Mouse (Mus musculus) brain, embryonic 18.5 days (tissue): ENCODE measurements at regions not wholly inside any gene's neighbourhood (a gene's known extent, or its start where the extent isn't known, plus 50 kb on each side); places are given as distances from the start of the nearest gene placed in this dataset.
A peak's percentile ranks its signal among the peaks of the same experiment; 100 is the strongest.

Experiments used
- DNase-seq: peaks from one replicate; pipeline ENCODE4 v3.0.0-alpha.2; 2012; ENCODE audit warnings: low read depth, low spot score

DNA sequence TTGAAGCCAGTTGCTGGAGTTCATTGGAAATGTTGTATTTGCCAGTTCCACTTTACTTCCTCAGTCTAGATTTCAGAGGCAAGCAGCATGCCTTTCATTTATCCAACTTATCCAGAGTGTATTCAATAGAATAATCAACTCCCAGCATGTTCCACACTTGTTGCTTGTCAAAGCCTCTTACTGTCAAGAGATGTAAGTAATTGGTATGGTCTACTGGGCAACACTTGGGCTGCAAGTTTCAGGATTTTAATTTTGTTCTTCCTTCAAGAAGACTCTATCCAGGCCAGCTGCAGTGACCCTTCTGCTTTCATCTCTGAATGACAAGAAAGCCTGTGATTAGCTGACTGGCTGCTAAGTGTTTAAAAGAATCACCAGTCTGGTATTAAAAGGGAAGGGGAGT is 3131.6 kb upstream of the Lrrc6 start:
- DNase-seq, result no peak

DNA sequence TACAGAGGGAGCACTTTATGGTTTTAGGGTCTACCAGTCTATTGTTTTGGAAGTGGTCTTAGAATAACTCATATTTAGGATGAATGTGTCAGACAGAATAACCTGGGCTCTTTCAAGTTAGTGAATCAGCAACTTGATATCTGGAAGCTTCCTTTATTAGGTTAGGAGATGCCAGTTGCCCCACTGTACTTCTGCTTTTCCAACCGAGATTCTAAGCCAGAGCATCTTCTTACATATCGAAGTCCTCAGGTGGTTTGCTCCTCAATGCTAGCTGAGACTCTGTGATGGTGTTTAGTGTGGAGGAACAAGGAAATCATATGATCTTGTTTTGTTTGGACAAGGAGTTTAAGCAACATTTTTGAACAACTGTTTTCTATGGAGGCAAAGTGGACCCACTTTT is 3117.3 kb upstream of the Lrrc6 start:
- no peak for DNase-seq

DNA sequence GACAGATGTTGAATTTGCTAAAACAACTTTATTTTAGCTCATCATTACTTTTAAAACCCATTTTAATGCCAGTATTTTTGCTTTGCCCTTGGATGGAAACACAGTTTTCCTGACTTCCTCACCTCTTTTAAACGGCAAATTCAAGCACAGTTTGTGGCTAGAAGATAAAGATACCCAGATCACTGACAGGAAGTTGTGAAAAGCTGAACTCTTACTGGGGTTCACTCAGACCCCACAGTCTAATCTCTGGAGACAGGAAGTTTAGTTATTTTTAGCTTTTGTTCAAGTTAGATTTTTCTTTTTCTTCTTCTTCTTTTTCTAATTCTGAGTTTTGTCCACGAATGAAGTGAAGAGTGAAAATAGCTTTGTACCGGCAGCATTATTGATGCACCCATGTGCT is 3113.3 kb upstream of the Lrrc6 start:
- no peak for DNase-seq

DNA sequence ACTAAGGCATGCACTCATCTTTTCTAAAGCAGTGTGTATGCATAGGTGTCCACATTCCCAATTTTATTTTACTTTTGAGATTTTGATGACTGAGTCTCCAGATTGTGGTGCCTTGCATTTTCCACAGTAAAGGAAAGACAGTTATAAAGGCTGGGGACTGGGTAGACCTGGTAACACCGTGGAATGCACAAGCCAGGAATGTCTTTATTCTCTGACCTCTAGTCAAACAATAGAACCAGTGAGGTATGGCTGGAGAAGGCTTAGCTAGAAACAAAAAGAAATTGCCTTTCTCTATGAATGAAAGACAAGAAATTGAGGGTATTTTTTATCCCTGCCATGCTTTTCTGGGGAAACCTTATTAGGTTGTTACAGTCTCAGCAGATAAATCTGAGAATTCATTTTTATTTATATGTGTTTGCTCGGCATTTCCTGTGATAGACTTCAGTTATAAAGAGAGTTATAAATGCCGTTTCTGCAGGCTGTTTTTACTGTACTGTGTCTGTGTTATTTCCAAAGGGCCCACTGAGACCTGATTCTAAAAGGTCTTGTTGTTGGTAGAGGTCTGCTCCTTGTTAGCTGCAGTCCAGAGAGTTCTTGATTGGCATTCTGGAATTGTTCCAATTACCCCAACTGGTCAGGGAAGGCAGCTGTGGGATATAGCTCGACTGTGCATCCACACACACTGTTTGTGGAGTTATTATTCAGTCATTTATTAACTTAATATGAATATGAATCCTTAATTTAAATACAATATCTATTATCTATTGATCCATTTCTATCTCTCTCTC is 3090.7 kb upstream of the Lrrc6 start:
- no peak for DNase-seq

DNA sequence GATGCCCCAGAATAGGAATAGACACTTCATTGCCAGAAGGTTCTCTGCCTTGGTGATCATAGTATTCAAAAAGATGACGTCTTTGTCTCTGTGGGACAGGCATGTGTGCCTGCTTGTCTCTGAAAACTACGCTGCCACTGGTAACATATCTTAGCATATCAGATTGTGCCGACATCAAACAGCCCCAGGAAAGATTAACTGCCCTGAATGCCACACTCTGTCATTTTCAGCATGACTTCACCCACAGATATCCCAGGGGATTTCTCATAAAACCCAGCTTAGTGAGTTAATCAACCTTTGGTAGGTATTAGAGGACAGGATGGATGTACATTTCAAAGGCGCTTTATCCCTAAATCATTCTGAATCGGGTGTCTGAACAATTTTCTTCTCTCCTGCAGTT is 3087.4 kb upstream of the Lrrc6 start:
- no peak for DNase-seq

DNA sequence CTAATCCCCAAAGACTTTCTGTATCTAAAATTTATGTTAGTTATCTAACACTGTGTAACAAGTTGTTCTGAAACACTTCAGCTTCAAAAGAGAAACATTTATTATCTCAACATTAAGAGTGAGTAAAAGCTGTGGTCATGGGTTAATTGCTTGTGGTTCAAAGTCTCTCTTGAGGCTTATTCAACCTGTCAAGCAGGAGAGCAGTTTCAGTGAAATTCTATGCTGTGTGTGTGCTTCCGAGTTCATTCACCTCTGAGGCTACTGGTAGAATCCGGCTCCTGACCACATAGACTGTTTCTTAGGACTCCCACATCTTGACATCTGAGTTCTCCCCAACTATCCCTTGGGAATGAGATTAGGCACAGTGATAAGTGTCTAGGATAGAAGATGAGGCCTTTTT is 3076.0 kb upstream of the Lrrc6 start:
- no peak for DNase-seq

DNA sequence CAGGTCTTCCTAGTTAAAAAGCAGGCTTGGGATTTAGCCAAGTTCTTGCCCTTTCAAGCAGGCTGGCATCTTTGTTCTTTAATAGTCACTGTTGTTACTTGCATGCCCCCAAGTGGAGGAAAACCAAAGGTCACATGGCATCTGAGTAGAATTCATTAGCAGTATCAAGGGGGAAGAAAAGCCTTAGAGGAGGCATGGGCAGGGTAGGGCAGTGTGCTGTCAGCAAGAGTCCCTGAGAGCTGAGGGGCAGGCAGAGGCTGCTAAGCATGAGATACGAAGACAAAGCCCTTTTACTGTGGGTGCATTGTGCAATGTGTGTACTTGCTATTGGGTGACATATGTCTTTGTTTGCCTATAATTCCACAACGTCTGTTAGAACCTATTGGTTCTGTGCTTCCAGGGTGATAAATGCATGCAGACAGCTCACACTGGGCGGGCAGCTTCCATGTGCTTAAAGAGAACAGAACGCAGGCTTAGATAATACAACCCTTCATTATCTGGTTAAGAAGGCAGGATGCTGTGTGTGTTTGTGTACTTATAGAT is 3075.0 kb upstream of the Lrrc6 start:
- peak; percentile 14 for DNase-seq

- no peak for DNase-seq
Measured at GRCm38 (mm10) chr15:69554171-69554570, 3053.5 kb upstream of the Lrrc6 start.

DNA sequence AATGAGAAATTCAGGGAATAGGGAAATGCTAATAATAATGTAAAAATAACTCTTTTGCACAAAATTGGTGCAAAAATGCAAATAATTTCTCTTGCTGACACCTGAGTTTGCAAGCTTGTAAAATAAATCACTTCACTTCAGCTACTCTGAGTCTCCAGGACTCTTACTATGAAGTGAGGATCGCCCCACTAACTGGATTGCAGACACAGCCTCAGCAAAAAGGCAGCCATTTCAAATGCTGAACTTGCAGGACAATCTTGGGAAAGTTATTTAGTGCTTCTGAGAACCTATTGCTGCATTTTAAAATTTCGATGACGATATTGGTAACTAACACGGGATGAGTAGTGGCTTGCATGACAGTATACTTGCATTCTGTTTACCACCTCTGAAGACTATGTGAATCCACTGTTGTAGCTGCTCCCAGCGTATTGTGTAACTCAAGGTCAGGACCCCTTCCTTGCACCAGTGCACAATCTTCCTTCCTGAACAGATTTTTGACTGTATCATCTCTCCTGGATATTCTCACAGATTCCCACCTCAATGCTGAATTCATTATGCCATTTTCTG is 3051.4 kb upstream of the Lrrc6 start:
- no peak for DNase-seq

GRCm38 (mm10) chr15:69551012-69551411 is 3050.3 kb upstream of the Lrrc6 start:
- DNase-seq, result no peak

DNA sequence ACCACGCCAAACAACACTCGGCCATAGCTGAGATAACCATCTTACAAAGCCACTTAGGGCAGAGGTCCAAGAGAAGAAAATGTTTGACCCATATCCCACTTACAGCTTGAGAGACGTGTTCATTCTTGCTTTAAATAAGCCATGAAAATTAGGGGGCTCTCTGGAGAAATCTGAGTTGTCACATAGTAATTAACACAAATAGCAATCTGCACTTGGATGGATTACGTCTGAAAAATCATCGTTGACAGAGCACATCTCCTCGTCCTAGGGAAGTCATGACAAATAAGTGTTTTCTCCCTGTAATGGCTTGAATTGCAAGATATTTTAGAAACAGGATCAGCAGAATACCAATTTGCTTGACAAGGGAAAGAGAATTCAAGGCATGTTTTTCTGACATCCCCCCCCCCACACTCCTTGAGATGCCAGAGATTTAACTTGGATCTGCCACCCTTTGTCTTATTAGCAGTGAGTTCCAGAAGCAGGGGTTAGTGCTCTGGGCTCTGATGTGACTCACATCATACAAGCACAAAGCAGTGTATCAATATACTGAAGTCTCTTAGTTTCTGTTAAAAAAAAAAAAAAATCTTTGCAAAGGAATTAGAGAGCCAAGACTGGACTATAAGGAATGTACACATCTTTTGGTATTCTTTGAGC is 3025.9 kb upstream of the Lrrc6 start:
- DNase-seq, result no peak

- DNase-seq, result no peak
Measured at GRCm38 (mm10) chr15:69484421-69485074, 2983.8 kb upstream of the Lrrc6 start.

DNA sequence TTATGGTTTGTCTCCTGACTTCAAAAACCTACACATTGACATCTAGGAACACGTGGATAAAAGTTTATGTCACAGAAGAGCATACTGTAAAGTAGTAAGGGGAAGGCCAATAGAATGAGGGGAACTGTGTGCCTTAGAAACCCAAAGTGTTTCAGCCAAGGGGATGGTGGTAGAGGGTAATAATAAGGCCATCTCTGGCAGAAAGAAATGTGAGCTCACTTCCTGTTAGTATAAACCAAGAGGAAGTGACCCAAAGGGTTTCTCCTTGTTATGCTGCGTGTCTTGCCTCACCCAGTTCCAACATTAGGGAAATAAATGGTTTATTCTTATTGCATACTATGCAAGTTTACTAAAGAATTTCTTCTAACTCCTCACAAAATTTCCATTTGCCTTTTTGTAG is 2982.4 kb upstream of the Lrrc6 start:
- no peak for DNase-seq

GRCm38 (mm10) chr15:69481087-69481486 is 2980.4 kb upstream of the Lrrc6 start:
- DNase-seq, result no peak

GRCm38 (mm10) chr15:69477050-69477449 is 2976.3 kb upstream of the Lrrc6 start:
- DNase-seq, result no peak

DNA sequence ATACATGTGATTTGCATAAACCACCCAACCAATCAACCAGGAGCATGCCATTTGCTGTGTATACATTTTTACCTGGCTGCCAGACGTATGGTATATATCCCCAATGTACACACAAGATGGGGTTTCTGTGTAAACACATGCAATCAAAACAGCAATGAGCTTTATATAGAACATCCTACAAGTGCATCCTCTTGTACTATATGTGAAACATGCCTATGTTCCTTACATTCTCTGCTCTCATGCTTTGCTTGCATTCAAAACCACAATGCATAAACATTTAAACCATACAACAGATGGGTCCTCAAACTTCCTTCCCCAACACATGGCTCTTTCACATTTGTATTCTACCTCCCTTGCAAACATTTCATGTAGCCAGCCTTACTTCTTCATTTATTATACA is 2968.9 kb upstream of the Lrrc6 start:
- DNase-seq, result peak; percentile 26

DNA sequence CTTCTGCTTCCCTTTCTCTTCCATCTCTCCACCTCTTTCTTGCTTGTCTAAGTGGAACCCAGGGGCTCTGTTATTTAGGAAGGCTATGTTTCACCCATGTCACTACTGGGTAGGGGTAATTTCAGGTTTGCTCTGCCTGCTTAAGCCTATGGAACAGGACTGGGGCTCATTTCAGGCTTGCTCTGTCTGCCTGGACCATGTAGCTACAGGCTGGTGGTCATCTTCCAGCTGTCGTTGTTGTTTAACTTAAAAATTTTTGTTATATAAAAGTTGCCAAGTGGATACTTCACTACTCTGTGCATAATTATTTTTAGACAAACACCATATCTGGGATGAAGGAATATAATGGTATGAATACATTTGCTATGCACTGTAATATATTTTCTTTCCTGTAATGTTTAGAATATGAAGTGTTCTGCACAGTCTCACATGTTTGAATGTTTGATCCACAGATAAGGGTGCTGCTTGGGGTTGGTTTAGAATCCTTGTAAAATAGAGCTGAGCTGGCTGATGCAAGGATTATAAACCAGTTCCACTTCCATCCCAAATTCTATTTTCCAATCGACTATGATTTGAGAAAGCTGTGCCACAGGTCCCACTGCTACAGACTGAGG is 2960.0 kb upstream of the Lrrc6 start:
- no peak for DNase-seq

DNA sequence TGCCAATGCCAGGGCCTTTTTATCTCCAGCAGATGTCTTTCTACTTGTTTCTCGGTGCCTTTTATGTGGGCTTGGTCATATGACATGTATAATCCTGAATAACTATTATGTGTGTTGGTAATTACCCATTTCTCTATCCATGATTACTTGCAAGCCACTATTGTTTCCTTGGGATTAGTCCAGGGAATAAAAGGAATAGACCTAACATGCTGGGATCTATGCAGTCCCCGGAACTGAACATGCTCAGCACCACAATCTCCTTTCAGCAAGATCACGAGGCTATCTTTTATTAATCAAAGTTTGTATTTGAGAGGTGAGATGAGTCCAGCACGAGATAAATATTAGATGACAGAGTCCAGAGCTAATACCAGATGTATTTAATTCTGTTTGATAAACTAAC is 2956.8 kb upstream of the Lrrc6 start:
- no peak for DNase-seq

DNA sequence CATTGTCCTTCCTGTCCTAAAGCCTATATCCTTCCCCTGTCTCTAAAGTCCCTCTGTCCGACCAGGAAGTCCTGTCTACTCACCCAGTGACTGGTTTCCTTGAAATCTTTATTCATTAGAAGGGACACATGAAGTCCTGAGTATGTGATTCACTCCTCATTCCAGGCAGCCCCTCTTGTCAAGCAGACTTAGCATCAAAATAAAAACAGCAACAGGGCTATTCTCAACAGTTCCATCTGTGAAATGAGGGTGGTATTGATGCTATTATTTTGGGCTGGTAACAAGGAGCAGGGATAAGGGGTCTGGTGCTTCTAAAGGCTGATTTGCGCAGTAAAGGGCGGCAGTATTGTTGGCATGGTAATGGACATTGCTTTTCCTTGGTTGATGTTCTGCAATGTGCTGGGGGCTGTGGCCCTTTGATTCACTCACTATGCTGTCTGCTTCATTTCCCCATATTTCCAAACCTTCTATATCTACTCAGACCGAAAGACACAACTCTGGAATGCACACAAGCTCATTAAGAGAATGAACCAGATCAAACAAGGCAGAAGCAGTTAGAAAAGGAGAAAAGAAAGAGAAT is 2955.6 kb upstream of the Lrrc6 start:
- no peak for DNase-seq

- DNase-seq, result no peak
Measured at GRCm38 (mm10) chr15:69441008-69441407, 2940.3 kb upstream of the Lrrc6 start.

GRCm38 (mm10) chr15:69413531-69414011 is 2912.9 kb upstream of the Lrrc6 start:
- DNase-seq, result no peak
